Mouse (Mus musculus) megakaryocyte-erythroid progenitor cell, adult 5 weeks (primary cell): ENCODE measurements around the gene Dmd. TPM values are rescaled to one million over a fixed set of nuclear protein-coding genes. Genes with fewer than 3 reads are reported as not detected.

Experiments
- polyA plus RNA-seq: library from polyadenylated mRNA; stranded (reverse); fragments of >175 nt; gene quantifications from 2 replicates; pipeline ENCODE4 v1.2.3, GENCODE M21; 2012

The Dmd gene
- polyA plus RNA-seq = 0.60 and 0.63 TPM in 2 replicates

GRCm38 (mm10) chrX:82948630-82949029 is at the start of gene Dmd:
Gene Dmd (plus strand): TSS chrX:82948870.

DNA sequence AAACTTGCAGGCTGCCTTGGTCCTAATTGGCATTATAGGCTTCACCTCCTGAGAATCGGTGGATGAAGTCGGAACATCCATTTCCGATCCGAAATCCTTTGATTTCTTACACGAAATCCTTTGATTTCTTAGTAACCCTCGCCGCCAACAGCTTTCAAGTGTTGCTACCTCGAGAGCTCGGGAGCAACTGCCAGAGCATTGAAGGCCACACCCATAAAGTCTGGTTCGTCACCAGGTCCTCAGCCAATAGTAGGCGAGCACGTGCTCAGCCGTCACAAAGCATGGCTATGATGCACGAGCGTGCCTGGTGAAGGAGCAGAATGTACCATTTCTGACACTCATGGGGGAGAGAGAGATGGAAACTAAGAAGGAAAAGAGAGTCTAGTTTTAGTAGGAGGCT is 538.9 kb downstream of the Dmd start, which contains the start of gene Tsga8:
Gene Tsga8, minus strand, starts transcription at position 327 of the 400 bp plus-strand sequence.

DNA sequence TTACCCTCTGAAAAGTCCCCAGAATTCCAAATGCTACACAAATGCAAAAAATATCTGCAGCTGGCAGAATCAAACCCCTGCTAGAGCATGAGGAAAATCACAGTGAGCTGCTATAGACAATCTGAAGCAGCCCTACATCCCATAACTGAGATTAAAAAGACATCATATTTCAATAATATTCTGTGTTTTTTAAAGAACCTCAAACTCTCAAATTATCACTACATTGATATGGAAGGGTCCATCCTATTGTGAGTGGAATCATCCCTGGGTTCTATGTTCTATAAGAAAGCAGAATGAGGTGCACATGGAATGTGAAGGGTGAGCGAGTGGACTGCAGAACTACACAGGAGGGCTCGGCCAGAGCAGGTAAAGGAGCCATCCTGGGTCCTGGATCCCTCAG is 2300.7 kb downstream of the Dmd start, which contains the start of gene Fthl17a:
Gene Fthl17a, plus strand, starts transcription at position 301 of the 400 bp plus-strand sequence.

